Mouse (Mus musculus): ENCODE data around the gene Actn1.

The Actn1 gene

DNA sequence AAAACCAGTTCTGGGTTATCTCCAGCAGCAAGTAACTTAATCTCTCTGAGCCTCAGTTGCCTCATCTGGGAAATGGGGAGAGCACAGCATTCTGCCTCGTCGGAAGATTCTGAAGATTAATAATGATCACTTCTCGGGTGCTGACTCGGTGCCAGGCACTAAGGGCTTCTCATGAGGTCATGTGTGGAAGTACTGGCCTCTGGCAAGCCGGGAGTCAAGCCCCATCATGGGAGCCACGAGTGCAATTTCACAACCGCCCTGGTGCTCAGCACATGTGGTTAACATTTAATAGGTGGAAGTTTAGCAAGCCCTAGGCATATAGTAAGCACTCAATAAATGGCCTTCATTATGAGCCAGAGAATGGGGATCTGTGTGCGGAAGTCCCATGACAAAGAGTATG, 125.0 kb downstream of the Actn1 start:
- no peak for DNase-seq (ENCODE audit: low spot score)

DNA sequence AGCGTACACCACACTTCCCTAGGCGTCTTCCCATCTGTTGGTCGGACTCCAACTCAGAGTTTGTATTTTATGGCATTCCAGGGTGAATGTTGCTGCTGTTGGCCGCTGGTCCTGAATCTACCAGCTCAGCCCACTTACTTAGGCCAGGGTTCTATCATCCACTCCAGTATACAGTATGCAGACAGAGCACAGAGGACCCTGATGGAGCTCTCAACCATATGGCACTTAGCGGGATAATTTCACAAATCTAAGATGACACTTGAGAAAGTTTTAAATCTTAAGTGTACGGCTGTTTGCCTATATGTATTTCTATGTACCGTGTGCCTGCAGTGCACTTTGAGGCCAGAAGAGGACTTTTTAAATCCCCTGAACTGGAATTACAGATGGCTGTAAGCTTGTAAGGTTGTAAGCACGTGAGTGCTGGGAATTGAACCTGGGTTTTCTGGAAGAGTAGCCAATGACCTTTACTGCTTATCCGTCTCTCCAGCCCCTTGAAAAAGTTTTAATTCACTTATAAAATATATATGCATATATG, 127.1 kb downstream of the Actn1 start:
- DNase-seq (ENCODE audit: low spot score): no peak

DNA sequence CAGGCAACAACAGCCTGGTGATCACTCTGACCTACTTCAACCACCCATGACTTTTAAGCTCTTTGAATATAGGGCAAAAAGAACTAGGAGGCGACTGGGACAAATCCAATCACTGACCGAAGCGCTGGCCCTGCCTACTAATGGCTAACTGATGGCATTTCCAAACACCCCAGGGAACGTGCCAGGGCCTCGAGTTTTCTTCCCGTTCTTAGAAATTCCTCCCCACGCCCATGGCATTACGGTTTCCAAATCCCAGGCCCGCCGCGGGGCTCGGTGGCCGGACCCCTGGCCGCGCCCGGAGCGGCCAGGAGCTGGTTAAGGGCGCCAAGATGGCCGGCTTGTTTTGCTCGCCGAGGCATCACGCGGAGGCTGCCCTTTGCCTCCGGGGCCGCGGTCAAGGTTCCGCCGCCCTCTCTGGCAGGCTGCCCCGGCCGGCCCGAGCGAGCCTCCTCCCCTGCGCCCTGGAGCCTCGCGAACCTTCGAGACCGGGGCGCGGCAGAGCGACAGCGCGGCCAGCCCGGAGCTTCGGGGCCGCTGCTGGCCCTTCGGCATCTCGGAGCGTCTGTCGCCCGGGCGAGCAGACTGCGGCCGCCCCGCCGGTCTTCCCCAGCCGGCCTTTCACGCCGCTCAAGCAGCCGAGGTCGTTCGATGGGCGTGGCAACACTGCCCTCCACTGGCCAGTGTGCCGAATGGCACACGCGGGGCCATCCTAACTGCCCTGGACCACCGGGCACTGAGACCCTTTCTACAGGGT, 127.7 kb downstream of the Actn1 start:
- peak; percentile 80 for DNase-seq (ENCODE audit: low spot score)

DNA sequence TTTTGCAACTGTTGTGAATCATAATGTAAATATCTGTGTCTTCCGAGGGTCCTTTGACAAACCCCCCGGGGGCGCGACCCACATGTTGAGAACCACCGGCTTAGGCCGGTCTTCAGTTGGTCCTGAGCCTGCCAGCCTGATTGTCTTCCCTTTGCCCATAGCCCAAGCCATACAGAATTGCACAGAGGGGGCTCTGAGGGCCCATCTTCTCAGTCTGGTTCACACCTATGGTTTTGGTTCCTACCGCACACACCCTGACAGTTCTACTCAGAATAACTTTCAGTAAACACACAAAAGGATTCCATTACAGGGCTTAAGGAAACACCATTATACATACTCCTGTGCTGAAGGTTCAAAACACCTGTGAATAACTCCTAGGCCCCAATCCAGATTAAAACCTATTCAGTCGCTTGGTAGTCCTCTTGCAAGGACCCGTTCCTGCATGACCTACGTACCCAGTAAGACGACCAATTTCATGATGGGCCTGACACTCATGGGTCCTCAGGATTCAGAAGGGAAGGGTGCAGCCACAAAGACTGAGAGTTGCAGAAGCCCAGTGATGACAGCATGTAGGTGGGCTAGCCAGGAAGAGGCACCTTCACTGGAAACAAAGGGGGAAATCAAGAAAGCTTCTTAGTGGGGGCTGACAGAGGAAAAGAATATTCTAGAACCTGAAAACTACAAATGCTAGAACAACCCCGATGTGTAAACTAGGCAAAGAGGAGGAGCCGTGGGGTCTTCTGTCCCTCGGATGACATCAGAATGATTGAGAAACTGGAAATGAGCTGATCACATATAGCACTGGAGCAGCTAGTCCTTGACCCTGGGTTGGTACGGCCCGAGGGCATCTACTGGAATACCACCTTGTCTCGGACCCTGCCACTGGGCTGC, 128.6 kb downstream of the Actn1 start:
- no peak for DNase-seq (ENCODE audit: low spot score)

DNA sequence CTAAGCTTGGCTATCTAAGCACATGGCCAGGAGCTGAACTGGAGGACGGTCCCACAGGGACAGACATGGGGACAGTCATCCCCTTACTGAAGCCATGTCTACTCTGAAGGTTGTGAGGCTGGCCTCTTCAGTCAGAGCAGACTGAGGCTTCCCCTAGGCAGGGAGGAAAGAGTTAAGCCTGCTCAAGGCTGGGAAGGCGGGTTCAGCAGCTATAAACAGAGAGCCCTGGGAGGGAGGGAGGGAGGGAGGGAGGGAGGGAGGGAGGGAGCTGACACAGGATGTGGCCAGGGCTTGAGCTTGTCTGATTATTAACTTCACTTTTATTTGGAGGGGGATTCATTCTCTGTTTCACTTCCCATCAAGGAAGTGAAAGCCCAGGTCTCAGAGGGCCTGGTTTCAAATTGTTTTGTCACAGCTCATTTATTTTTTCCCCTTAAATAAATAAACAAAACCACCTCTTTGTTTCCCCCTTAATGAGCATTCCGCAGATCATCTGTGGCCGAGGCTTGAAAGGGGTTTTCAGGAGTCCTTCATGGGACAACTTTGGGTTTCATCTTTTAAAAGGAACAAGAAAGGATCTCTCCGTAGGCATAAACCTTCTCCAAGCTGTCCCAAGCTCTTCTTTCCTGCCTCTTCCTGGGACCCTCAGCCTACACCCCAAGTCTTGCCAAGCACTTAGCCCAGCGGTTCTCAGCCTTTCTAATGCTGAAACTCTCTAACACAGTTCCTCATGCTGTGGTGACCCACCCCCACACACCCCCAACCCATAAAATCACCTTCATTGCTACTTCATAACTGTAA, 129.4 kb downstream of the Actn1 start:
- no peak for DNase-seq (ENCODE audit: low spot score)

DNA sequence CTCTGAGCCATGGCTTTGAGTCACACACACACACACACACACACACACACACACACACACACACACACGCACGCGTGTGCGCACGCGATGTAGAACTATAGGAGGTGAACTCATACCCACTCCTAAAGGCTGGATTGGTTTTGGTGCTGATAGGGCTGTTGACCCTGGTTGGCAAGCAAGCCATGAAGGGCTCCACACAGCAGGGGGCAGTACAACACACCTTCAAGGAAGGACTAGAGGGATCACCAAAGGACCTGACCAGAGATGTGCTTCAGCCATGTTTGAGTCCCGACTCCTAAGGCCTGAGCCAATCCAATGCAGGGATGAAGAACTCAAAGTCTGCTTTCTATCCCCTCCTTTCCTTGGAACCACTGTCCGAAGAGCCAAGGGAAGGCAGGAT, 130.6 kb downstream of the Actn1 start:
- DNase-seq (ENCODE audit: low spot score): peak; percentile 37

DNA sequence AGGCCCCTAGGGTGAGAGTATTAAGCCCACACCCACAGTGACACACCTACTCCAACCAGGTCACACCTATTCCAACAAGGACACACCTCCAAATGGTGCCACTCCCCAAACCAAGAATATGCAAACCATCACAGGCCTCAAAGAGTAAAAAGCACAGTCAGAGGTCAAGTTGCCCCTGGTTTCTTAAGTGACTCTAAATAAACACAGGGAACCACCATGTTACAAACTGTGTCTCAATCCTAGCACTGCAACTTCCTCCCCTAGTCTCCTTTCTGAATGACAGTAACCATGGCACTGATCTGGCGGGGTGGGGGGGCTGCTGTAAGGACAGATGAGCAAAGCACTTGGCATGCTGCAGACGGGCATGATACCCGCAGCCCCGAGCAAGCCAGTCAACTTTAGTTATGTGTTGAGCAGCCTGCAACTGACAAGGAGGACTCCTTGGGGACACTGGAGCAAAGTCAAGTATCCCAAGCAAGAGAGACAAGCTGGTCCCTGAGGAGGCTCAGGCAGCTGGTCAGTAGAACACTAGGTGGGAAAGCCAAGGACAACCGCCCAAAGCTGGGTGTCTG, 132.9 kb downstream of the Actn1 start:
- no peak for DNase-seq (ENCODE audit: low spot score)

DNA sequence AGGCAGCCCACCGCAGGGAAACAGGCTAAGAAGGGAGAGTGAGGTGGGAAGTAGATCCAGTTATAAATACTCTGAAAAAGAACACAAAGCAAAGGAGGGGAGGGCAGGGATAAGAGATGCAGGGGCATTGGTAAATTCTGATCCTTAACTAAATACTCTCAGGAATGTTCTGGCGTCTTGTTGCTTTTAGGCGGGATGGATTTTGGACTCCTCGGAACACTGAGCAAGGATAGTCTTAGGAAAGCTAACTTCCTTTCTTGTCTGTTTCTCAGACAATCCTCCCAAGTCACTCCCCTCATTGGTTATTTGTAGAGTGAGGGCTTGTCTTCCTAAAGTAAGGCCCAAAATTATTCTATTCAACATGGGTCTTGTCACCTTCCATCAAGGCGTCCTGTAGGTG, 134.9 kb downstream of the Actn1 start:
- no peak for DNase-seq (ENCODE audit: low spot score)

DNA sequence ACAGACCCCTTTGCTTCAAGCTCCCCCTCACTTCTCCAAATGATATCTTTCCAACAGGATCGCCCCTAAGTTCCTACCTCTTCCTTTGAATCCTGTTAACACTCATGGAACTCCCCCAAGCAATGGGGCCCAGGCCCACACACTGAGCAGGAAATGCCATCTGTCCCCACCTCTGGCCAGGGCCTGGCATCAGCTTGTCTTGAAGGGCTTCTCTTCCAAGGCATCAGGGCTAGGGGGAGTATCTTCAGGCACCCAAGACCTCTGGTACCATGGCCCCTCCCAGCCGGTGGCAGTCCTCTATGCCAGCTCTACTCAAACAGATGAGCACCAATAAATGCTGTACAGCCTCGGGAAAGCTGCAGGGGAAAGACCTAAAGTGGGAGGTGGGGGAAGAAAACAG, 135.4 kb downstream of the Actn1 start:
- DNase-seq (ENCODE audit: low spot score): no peak

DNA sequence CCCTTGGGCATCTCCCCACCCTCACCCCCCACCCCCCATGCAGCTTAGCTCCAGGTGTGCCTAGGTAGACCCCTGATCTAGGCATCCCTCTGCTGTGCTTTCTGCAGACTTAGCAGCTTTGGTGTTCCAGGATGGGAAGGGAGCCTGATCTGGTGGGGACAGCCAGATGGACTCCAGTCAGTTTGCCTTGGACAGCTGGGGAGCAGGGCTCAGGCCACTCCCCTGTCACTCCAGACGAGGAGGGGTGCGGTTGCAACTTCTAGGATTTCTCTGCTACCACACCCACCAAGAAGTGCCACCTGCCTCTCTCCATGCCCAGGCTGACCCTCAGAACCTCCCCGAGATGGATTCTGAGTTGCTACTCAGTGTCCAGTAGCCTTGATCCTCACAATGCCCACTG, 136.0 kb downstream of the Actn1 start:
- no peak for DNase-seq (ENCODE audit: low spot score)

DNA sequence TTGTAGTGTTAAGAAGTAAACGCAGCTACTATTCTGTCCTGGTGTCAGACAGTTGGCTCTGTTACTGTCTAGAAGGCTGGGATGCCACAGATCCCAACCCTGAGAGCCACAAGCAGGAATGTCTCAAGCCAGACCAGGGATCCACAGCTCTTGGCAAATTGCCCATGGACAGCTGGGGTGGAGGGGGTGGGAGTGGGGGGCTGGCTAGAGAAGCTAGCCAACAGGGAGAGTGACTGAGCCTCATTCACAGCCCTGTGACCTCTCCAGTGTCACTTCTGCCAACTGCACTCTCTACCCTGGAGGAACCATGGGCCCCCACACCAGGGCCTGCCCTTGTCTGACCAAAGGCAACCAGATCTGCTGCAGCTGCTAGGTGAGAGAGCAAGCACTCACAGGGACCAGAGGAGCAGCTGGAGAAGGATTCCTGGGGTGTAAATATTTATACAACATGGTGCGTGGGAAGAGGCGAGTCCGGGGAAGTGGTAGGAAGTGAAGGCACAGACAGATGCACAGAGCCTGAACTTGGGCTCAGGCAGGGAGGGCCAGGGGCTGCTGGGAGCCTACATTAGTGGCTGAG, 136.9 kb downstream of the Actn1 start:
- DNase-seq (ENCODE audit: low spot score): no peak

DNA sequence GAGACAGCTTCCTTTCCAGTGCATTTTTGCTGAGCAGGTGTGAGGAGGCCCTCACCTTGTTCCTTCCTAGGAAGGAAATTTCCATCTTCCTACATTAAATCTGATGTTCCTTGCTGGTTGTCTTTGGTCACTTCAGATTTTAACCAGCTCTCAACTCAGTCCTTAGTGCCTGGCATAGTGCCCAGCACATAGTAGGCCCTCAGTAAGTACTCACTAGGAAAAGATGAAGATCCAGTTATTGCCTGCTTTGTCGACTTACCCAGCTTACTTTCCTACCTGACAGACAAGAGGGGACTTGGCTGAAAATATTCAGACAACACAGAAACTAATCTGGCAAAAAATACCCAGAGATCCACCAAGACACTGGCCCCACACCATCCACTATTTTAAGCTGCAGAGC, 138.7 kb downstream of the Actn1 start:
- DNase-seq (ENCODE audit: low spot score): no peak

DNA sequence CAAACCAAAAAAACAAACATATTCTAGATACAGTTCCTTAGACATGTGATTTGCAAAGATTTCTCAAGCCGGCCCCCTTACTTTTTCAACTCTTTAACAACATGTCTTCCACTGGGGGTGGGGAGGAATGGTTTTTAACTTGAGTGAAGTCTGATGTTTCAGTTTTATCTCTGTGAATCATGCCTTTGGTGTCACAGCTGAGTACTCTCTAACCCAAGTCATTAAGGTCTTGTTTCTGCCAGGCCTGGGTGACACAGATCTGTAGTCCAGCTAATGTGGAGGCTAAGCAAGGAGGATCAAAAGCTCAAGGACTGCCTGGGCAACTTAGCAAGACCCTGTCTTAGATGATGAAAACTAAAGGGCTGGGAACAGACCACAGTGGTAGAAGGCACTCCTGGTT, 141.6 kb downstream of the Actn1 start:
- no peak for DNase-seq (ENCODE audit: low spot score)

Measured in spleen, adult 12 weeks (tissue).